Mouse (Mus musculus): ENCODE results near the gene Cpox. TPM values are rescaled to one million over a fixed set of nuclear protein-coding genes. Genes with fewer than 3 reads are reported as not detected.

Gene Cpox
- polyA plus RNA-seq, 1 experiment from 2014 or later = 17.4 TPM

- Histone ChIP-seq H3K9ac (peak overlapping the region; percentile 82), H3K4me3 (peak overlapping the region; percentile 84), H3K27me3 (no peaks in the 10 kb centered on the region), H3K36me3 (peaks cover 23% of the 10 kb centered on the region), H3K27ac (replicated peaks) (no peak overlapping the region), H3K9me3 (no peaks in the 10 kb centered on the region), H3K4me1 (replicated peaks) (peaks cover 14% of the 10 kb centered on the region), H3K4me2 (peak overlapping the region; percentile 85)
- ATAC-seq (ENCODE audit: low FRiP score, low read depth) = no peak
- 78% methylated on average over 8 of the region's 8 CpGs for WGBS
Observed at GRCm38 (mm10) chr16:58671212-58671985, 1.3 kb downstream of the Cpox start.

DNA sequence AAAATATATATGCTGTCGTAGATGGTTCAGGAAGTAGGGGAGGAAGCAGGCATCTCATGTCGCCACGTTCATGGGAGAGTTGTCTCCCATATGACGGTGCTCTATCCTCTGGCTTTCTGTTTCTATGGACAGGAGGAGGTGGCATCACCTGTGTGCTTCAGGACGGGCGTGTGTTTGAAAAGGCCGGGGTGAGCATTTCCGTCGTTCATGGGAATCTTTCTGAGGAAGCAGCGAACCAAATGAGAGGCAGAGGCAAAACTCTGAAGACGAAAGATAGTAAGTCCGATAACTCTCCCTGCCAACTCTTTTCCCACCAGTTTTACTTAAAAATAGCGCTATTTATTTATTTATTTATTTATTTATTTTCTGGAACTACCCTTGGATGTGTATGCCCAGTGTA is 2.3 kb downstream of the Cpox start:
- Histone ChIP-seq H3K9me3 (no peaks in the 10 kb centered on the region), H3K4me1 (replicated peaks) (peaks cover 14% of the 10 kb centered on the region), H3K9ac (no peak overlapping the region), H3K27ac (replicated peaks) (no peak overlapping the region), H3K4me2 (no peak overlapping the region), H3K4me3 (no peak overlapping the region), H3K36me3 (peaks cover 27% of the 10 kb centered on the region), H3K27me3 (no peaks in the 10 kb centered on the region)
- ATAC-seq (ENCODE audit: low FRiP score, low read depth) = no peak
- 95% methylated on average over 13 of the region's 13 CpGs for WGBS

DNA sequence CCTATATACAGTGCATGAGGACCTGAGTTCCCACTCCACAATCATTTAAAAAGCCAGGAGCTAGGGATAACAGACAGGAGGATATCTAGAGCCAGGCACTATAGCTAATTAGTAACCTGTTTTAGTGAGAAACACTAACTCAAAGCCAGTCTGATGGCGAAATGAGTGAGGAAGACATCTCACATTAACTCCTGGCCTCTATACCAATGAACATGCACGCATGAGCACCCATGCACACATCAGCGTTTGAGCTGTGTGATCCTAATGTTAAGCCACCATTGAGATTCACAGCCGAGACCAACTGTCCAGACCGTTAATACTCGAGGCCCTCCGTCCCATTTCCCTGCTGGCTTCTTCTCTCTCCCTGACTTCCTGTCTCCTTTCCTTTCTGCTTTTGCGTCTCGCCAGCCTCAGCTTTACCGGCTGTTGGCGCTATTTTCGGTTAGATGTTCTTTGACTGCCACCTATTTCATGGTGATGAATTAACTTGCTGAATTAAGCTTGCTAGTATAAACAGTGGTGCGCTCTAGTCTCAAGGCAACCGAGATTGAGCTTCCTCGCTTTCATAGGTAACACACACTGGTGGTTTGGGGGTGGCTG is 3.8 kb downstream of the Cpox start:
- no peaks in the 10 kb centered on the region for H3K27me3 ChIP-seq
- H3K9ac ChIP-seq = no peak overlapping the region
- H3K4me1 ChIP-seq (replicated peaks) = peaks cover 14% of the 10 kb centered on the region
- H3K9me3 ChIP-seq = no peaks in the 10 kb centered on the region
- H3K36me3 ChIP-seq = peaks cover 32% of the 10 kb centered on the region
- WGBS = 94% methylated on average over 15 of the region's 15 CpGs
- ATAC-seq (ENCODE audit: low FRiP score, low read depth) = no peak
- no peak overlapping the region for H3K27ac ChIP-seq (replicated peaks)
- H3K4me3 ChIP-seq = no peak overlapping the region
- H3K4me2 ChIP-seq = no peak overlapping the region

DNA sequence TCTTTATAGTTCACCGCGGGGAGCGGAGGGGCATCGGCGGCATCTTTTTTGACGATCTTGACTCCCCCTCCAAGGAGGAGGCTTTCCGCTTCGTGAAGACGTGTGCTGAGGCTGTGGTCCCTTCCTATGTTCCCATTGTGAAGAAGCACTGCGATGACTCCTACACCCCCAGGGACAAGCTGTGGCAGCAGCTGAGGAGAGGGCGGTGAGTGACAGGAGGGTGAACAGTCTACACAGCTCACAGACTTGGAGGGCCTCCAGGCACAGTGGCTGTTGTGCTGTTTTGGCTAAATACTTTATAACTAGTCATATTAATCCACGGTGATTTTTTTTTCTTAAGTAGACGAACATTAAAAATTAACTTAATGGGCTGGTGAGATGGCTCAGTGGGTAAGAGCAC is 5.2 kb downstream of the Cpox start:
- H3K27ac ChIP-seq (replicated peaks) = no peak overlapping the region
- WGBS = 93% methylated on average over 13 of the region's 13 CpGs
- no peaks in the 10 kb centered on the region for H3K9me3 ChIP-seq
- H3K4me1 ChIP-seq (replicated peaks) = peaks cover 11% of the 10 kb centered on the region
- no peak overlapping the region for H3K4me2 ChIP-seq
- no peak overlapping the region for H3K9ac ChIP-seq
- no peak overlapping the region for H3K4me3 ChIP-seq
- no peaks in the 10 kb centered on the region for H3K27me3 ChIP-seq
- ATAC-seq (ENCODE audit: low FRiP score, low read depth) = no peak
- peaks cover 32% of the 10 kb centered on the region for H3K36me3 ChIP-seq

DNA sequence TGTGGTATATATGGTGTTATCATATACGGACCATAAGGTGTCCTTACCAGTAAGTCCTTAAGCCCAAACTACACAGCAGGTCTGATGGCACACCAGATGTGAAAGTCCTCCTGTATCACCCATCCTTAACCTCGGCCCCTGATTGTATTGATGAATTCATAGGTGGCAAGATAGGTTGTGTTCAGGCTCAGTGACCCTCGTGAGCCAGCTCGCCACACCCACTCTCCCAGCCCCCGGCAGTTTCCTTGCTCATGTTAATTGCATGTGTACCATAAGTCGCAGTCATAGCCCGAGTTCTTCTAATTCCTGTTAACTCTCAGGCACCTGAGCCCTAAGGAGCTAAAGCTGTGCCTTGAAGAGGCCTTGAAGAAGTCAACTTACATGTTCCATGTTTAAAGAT is 6.1 kb downstream of the Cpox start:
- no peaks in the 10 kb centered on the region for H3K9me3 ChIP-seq
- no peak for ATAC-seq (ENCODE audit: low FRiP score, low read depth)
- H3K9ac ChIP-seq = no peak overlapping the region
- peaks cover 6% of the 10 kb centered on the region for H3K4me1 ChIP-seq (replicated peaks)
- H3K4me3 ChIP-seq = no peak overlapping the region
- no peak overlapping the region for H3K4me2 ChIP-seq
- H3K27ac ChIP-seq (replicated peaks) = no peak overlapping the region
- WGBS = 91% methylated on average over 7 of the region's 7 CpGs
- H3K36me3 ChIP-seq = peaks cover 37% of the 10 kb centered on the region
- H3K27me3 ChIP-seq = no peaks in the 10 kb centered on the region

- Histone ChIP-seq H3K27ac (replicated peaks) (no peak overlapping the region), H3K9ac (no peak overlapping the region), H3K27me3 (no peaks in the 10 kb centered on the region), H3K4me1 (replicated peaks) (peaks cover 1% of the 10 kb centered on the region), H3K36me3 (peaks cover 37% of the 10 kb centered on the region), H3K4me3 (no peak overlapping the region), H3K4me2 (no peak overlapping the region), H3K9me3 (no peaks in the 10 kb centered on the region)
- 95% methylated on average over 3 of the region's 3 CpGs for WGBS
- no peak for ATAC-seq (ENCODE audit: low FRiP score, low read depth)
Observed at GRCm38 (mm10) chr16:58676633-58677032, 6.5 kb downstream of the Cpox start.

DNA sequence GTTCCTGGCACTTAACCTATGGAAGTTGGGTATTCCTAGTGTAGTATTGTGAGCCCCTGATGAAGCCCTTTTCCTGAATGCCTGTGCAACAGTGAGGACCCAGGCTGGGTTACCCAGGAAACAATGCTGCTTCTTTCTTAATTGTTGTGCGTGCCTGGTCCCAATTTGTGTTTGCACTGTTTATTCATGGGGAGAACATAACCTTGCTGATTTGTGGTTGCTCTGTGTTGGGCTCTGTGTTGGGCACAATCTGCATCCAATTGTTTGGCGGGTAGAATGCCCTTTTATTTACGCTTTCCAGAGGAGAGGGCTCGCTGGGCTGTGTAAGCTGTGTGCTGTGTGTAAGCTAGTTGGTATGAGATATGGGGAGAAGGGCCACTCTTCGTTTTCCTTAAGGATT is 7.4 kb downstream of the Cpox start:
- no peaks in the 10 kb centered on the region for H3K9me3 ChIP-seq
- H3K4me1 ChIP-seq (replicated peaks) = no peaks in the 10 kb centered on the region
- H3K4me3 ChIP-seq = no peak overlapping the region
- H3K9ac ChIP-seq = no peak overlapping the region
- ATAC-seq (ENCODE audit: low FRiP score, low read depth) = no peak
- H3K4me2 ChIP-seq = no peak overlapping the region
- 80% methylated on average over 5 of the region's 5 CpGs for WGBS
- H3K27ac ChIP-seq (replicated peaks) = no peak overlapping the region
- peaks cover 37% of the 10 kb centered on the region for H3K36me3 ChIP-seq
- no peaks in the 10 kb centered on the region for H3K27me3 ChIP-seq

- H3K9ac ChIP-seq = no peak overlapping the region
- 78% methylated on average over 7 of the region's 7 CpGs for WGBS
- peaks cover 35% of the 10 kb centered on the region for H3K36me3 ChIP-seq
- H3K9me3 ChIP-seq = no peaks in the 10 kb centered on the region
- ATAC-seq (ENCODE audit: low FRiP score, low read depth) = no peak
- H3K27ac ChIP-seq (replicated peaks) = no peak overlapping the region
- H3K4me1 ChIP-seq (replicated peaks) = no peaks in the 10 kb centered on the region
- H3K27me3 ChIP-seq = no peaks in the 10 kb centered on the region
- H3K4me2 ChIP-seq = no peak overlapping the region
- no peak overlapping the region for H3K4me3 ChIP-seq
Observed at GRCm38 (mm10) chr16:58678660-58679059, 8.6 kb downstream of the Cpox start.

DNA sequence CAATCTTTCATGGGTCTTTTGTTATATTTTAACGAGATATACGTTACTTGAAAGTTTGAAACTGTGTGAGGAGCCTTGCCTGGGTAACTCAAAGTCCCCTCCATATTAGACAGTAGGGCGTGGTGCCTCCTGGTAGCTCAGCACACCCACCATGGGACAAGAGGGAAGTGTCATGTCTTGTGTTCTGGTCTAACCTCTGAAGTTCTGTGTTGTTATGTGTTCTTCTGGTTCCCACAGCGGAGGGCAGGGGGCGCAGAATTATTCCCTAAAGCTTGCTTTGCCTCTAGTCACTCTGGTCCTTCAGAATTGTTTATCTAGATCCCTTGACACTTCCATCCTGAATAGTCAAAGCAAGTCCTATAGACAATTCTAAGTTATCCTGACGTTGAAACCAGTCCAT is 12.0 kb downstream of the Cpox start:
- Histone ChIP-seq H3K4me2 (no peak overlapping the region), H3K9me3 (no peaks in the 10 kb centered on the region), H3K27me3 (no peaks in the 10 kb centered on the region), H3K4me3 (no peak overlapping the region), H3K36me3 (peaks cover 10% of the 10 kb centered on the region; the same call in 1 of the 2 replicates), H3K9ac (no peak overlapping the region), H3K4me1 (replicated peaks) (no peaks in the 10 kb centered on the region), H3K27ac (replicated peaks) (no peak overlapping the region)
- WGBS = 88% methylated on average over 6 of the region's 6 CpGs
- no peak for ATAC-seq (ENCODE audit: low FRiP score, low read depth)

DNA sequence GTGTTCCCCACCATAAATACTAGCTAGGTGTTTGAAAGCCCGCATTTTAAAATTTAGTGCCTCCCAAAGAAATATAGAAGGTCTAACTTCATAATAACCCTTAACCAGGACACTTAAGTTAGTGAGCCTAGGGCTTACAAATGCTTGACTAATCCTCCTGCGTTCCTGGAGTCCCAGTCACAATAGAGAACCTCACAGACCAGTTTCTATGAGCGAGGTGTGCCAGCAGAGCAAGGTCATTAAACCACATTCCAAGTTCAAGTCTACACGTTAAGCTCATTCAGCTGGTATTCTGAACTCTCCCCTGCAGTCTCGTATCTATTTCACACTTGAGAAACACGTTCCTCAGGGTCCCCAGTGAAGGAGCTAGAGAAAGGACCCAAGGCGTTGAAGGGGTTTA is 12.8 kb downstream of the Cpox start:
- no peak for ATAC-seq (ENCODE audit: low FRiP score, low read depth)
- Histone ChIP-seq H3K36me3 (peaks cover 8% of the 10 kb centered on the region; the same call in 1 of the 2 replicates), H3K4me2 (no peak overlapping the region), H3K4me3 (no peak overlapping the region), H3K27me3 (no peaks in the 10 kb centered on the region), H3K9ac (no peak overlapping the region), H3K27ac (replicated peaks) (no peak overlapping the region), H3K9me3 (no peaks in the 10 kb centered on the region), H3K4me1 (replicated peaks) (no peaks in the 10 kb centered on the region)
- 87% methylated on average over 7 of the region's 7 CpGs for WGBS

- 92% methylated on average over 4 of the region's 4 CpGs for WGBS
- no peak for ATAC-seq (ENCODE audit: low FRiP score, low read depth)
- no peak overlapping the region for H3K4me2 ChIP-seq
- H3K4me3 ChIP-seq = no peak overlapping the region
- no peaks in the 10 kb centered on the region for H3K4me1 ChIP-seq (replicated peaks)
- H3K27me3 ChIP-seq = no peaks in the 10 kb centered on the region
- H3K36me3 ChIP-seq = peaks cover 5% of the 10 kb centered on the region; the same call in 1 of the 2 replicates
- H3K9me3 ChIP-seq = no peaks in the 10 kb centered on the region
- H3K27ac ChIP-seq (replicated peaks) = no peak overlapping the region
- H3K9ac ChIP-seq = no peak overlapping the region
Observed at GRCm38 (mm10) chr16:58683911-58684310, 13.8 kb downstream of the Cpox start.

DNA sequence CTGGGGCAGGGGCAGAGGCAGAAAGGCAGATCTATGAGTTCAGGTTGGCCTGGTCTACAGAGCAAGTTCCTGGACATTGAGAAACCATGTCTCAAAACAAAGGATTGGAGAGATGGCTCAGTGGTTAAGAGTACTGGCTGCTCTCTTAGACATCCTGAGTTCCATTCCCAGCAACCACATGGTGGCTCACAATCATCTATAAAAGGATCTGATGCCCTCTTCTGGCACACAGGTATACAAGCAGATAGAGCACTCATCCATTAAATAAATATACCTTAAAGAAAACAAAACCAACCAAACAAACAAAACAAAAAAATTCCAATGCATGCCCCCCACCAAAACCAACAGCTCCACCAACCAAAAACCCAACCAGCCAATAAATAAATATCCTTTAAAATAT is 14.4 kb downstream of the Cpox start:
- no peaks in the 10 kb centered on the region for H3K4me1 ChIP-seq (replicated peaks)
- no peak overlapping the region for H3K4me3 ChIP-seq
- H3K4me2 ChIP-seq = no peak overlapping the region
- H3K27ac ChIP-seq (replicated peaks) = no peak overlapping the region
- no peak for ATAC-seq (ENCODE audit: low FRiP score, low read depth)
- no peaks in the 10 kb centered on the region for H3K9me3 ChIP-seq
- H3K27me3 ChIP-seq = no peaks in the 10 kb centered on the region
- H3K9ac ChIP-seq = no peak overlapping the region
- peaks cover 5% of the 10 kb centered on the region; the same call in 1 of the 2 replicates for H3K36me3 ChIP-seq

All from hindbrain, embryonic 15.5 days (tissue).